Mouse (Mus musculus) midbrain, postnatal 0 days (tissue): ENCODE data around the gene Adcy7. TPM values are rescaled to one million over a fixed set of nuclear protein-coding genes. Genes with fewer than 3 reads are reported as not detected.

Source experiments
- ATAC-seq: fragments of 200-750 bp; cut with Nextera tagmentation; 2 replicates; pipeline ENCODE4 v1.8.0; 2017; ENCODE audit warnings: moderate number of reproducible peaks, mild to moderate bottlenecking, moderate TSS enrichment, moderate library complexity; ENCODE audit not compliant: low FRiP score
- DNase-seq: peaks from one replicate; pipeline ENCODE4 v3.0.0-alpha.2; 2015; ENCODE audit warnings: low spot score
- H3K27ac ChIP-seq: fragments of 300-500 bp; sonication (generic); 2 replicates; pipeline ENCODE4 v1.5.1; 2014; ENCODE audit warnings: low read depth, mild to moderate bottlenecking, low read length, mixed read lengths
- H3K27me3 ChIP-seq: fragments of 300-500 bp; sonication (generic); 2 replicates; pipeline ENCODE4 v1.6.1; 2014; ENCODE audit warnings: low read length, control low read depth, mixed read lengths; ENCODE audit not compliant: insufficient read depth
- H3K36me3 ChIP-seq: fragments of 300-500 bp; sonication (generic); 2 replicates; pipeline ENCODE4 v1.6.1; 2014; ENCODE audit warnings: low read length, control low read depth, mixed read lengths; ENCODE audit not compliant: insufficient read depth
- H3K4me1 ChIP-seq: fragments of 300-500 bp; sonication (generic); 2 replicates; pipeline ENCODE4 v1.6.1; 2014; ENCODE audit warnings: mild to moderate bottlenecking, control low read depth, antibody characterized with exemption, low read length, mixed read lengths; ENCODE audit not compliant: insufficient read depth
- H3K4me2 ChIP-seq: fragments of 300-500 bp; sonication (generic); 2 replicates; pipeline ENCODE4 v1.6.1; 2014; ENCODE audit warnings: low read depth, mild to moderate bottlenecking, low read length, mixed read lengths; ENCODE audit not compliant: poor library complexity, severe bottlenecking
- H3K4me3 ChIP-seq: fragments of 300-500 bp; sonication (generic); 2 replicates; pipeline ENCODE4 v1.5.1; 2014; ENCODE audit warnings: low read depth, mild to moderate bottlenecking, low read length, moderate library complexity
- H3K9ac ChIP-seq: fragments of 300-500 bp; sonication (generic); replicated peaks from 2 replicates; pipeline ENCODE4 v1.6.1; 2014; ENCODE audit warnings: mild to moderate bottlenecking, low read length, moderate library complexity, mixed read lengths; ENCODE audit not compliant: poor library complexity, severe bottlenecking
- H3K9me3 ChIP-seq: fragments of 300-500 bp; sonication (generic); 2 replicates; pipeline ENCODE4 v1.6.1; 2016; ENCODE audit warnings: low read length, control low read depth
- CTCF ChIP-seq: IDR thresholded peaks from 2 replicates; pipeline ENCODE4 v1.5.1; 2016; ENCODE audit warnings: antibody characterized with exemption, mild to moderate bottlenecking
- WGBS: fragments of 180-500 bp; shearing (Covaris S2); extraction: QIAGEN DNeasy Blood & Tissue Kit; methylation state at CpG from one replicate; pipeline ENCODE4 v1.1.7; 2014; 5-methylcytosine and 5-hydroxymethylcytosine counted together
- polyA plus RNA-seq: library from polyadenylated mRNA; unstranded; fragments of >200 nt; fragmentation: Nextera tagmentation; extraction: Ambion mirVana; gene quantifications from 2 replicates; pipeline ENCODE4 v1.2.1, GENCODE M21; 2015
- total RNA-seq: library from RNA; depleted of rRNA; stranded (reverse); fragments of >200 nt; gene quantifications from 2 replicates; pipeline ENCODE4 v1.2.3, GENCODE M21; 2014

The Adcy7 gene
- total and polyA plus RNA-seq, 2 experiments from 2014 or later: 11.1 to 21.4 TPM

- H3K9me3 ChIP-seq: no peaks in the 10 kb centered on the region
- H3K9ac ChIP-seq: no peak overlapping the region
- no peaks in the 10 kb centered on the region for H3K4me1 ChIP-seq
- no peaks in the 10 kb centered on the region for H3K27me3 ChIP-seq
- H3K4me3 ChIP-seq: no peak overlapping the region
- no peak overlapping the region for H3K4me2 ChIP-seq
- no peak for TF ChIP-seq CTCF
- ATAC-seq (no peak), DNase-seq (peak; percentile 39)
- H3K36me3 ChIP-seq: peaks cover 50% of the 10 kb centered on the region
- no peak overlapping the region for H3K27ac ChIP-seq
- WGBS: 38% methylated on average over 3 of the region's 3 CpGs
Measured at GRCm38 (mm10) chr8:88339221-88339620, 67.0 kb downstream of the Adcy7 start.

GRCm38 (mm10) chr8:88339887-88340695 is 67.9 kb downstream of the Adcy7 start:
- Histone ChIP-seq H3K27me3 (no peaks in the 10 kb centered on the region), H3K4me1 (no peaks in the 10 kb centered on the region), H3K9ac (no peak overlapping the region), H3K36me3 (peaks cover 53% of the 10 kb centered on the region), H3K4me2 (no peak overlapping the region), H3K4me3 (no peak overlapping the region), H3K27ac (no peak overlapping the region), H3K9me3 (no peaks in the 10 kb centered on the region)
- ATAC-seq (no peak), DNase-seq (no peak)
- 89% methylated on average over 2 of the region's 2 CpGs for WGBS
- TF ChIP-seq CTCF: no peak

GRCm38 (mm10) chr8:88342026-88342425 is 69.8 kb downstream of the Adcy7 start:
- H3K4me3 ChIP-seq: no peak overlapping the region
- ATAC-seq (no peak), DNase-seq (no peak)
- H3K9me3 ChIP-seq: no peaks in the 10 kb centered on the region
- WGBS: 90% methylated on average over 4 of the region's 4 CpGs
- TF ChIP-seq CTCF: no peak
- no peaks in the 10 kb centered on the region for H3K4me1 ChIP-seq
- H3K9ac ChIP-seq: no peak overlapping the region
- peaks cover 56% of the 10 kb centered on the region for H3K36me3 ChIP-seq
- H3K4me2 ChIP-seq: no peak overlapping the region
- no peak overlapping the region for H3K27ac ChIP-seq
- no peaks in the 10 kb centered on the region for H3K27me3 ChIP-seq

- Histone ChIP-seq H3K27ac (no peak overlapping the region), H3K4me1 (no peaks in the 10 kb centered on the region), H3K4me2 (no peak overlapping the region), H3K36me3 (peaks cover 66% of the 10 kb centered on the region), H3K4me3 (no peak overlapping the region), H3K9me3 (no peaks in the 10 kb centered on the region), H3K9ac (no peak overlapping the region), H3K27me3 (no peaks in the 10 kb centered on the region)
- no peak for ATAC-seq
- TF ChIP-seq CTCF: no peak
- 80% methylated on average over 2 of the region's 2 CpGs for WGBS
- DNase-seq: no peak
Measured at GRCm38 (mm10) chr8:88349046-88349445, 76.8 kb downstream of the Adcy7 start.

- ATAC-seq: no peak
- DNase-seq: no peak
- Histone ChIP-seq H3K4me2 (no peak overlapping the region), H3K27ac (no peak overlapping the region), H3K9ac (no peak overlapping the region), H3K9me3 (no peaks in the 10 kb centered on the region), H3K4me3 (no peak overlapping the region), H3K4me1 (peaks cover 6% of the 10 kb centered on the region; the same call in 1 of the 2 replicates), H3K36me3 (peaks cover 39% of the 10 kb centered on the region), H3K27me3 (no peaks in the 10 kb centered on the region)
- 72% methylated on average over 5 of the region's 5 CpGs for WGBS
- no peak for TF ChIP-seq CTCF
Measured at GRCm38 (mm10) chr8:88357226-88357933, 85.2 kb downstream of the Adcy7 start.

GRCm38 (mm10) chr8:88357946-88358345 is 85.7 kb downstream of the Adcy7 start:
- peaks cover 6% of the 10 kb centered on the region; the same call in 1 of the 2 replicates for H3K4me1 ChIP-seq
- H3K4me3 ChIP-seq: no peak overlapping the region
- H3K4me2 ChIP-seq: no peak overlapping the region
- H3K9ac ChIP-seq: no peak overlapping the region
- ATAC-seq (no peak), DNase-seq (no peak)
- 81% methylated on average over 5 of the region's 5 CpGs for WGBS
- TF ChIP-seq CTCF: peak; percentile 65
- H3K27me3 ChIP-seq: no peaks in the 10 kb centered on the region
- peaks cover 34% of the 10 kb centered on the region for H3K36me3 ChIP-seq
- H3K9me3 ChIP-seq: no peaks in the 10 kb centered on the region
- no peak overlapping the region for H3K27ac ChIP-seq
